Mouse (Mus musculus) kidney, postnatal 14 days (tissue): ENCODE data around the gene Tmem115.

Experiments used
- DNase-seq: peaks from one replicate; pipeline ENCODE4 v3.0.0; 2022; ENCODE audit warnings: mixed read lengths

Tmem115 gene

GRCm38 (mm10) chr9:107521711-107522399 lies 11.9 kb upstream of the Tmem115 start:
- DNase-seq, result no peak

- no peak for DNase-seq
Measured at GRCm38 (mm10) chr9:107522400-107522711, 11.4 kb upstream of the Tmem115 start.

- DNase-seq, result peak; percentile 87
Measured at GRCm38 (mm10) chr9:107526198-107527026, 7.3 kb upstream of the Tmem115 start.

- DNase-seq, result no peak
Measured at GRCm38 (mm10) chr9:107534408-107535202, 860 bp downstream of the Tmem115 start.

- no peak for DNase-seq
Measured at GRCm38 (mm10) chr9:107538231-107538630, 4.5 kb downstream of the Tmem115 start.

DNA sequence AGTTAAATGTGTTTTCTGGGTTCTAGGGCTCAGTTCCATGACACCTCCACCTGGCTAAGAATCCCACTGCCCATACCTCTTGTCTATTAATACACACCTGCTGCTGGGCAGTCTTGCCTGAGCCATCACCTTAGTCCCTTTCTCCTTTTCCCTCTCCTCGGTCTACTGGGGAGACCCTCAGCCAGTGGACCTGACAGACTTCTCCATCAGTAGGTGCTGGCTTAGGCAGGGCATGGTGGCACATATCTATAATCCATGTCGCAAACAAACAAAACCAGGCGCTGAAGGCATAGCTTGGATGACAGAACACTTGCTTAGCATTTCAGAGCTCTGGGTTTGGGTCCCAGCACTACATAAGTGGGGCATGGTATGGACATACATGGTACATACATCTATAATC lies 5.0 kb downstream of the Tmem115 start:
- no peak for DNase-seq

DNA sequence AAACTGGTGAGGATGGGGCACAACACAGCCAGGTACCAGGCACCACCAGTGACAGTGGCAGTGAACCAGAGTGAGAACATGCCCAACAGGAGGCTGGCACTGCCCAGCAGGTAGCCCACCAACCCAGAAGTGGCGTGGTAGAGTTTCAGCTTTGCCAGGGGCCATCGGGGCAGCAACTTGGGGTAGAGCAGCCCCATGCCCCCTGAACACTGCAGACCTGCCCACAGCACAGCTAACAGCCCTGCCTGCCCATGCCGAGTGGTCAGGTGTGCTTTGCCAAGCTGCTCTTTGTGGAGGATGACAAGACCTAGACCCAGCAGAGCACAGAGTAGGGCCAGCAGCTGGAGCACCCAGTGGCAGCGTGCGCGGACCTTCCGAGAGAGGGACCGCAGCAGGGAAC lies 6.2 kb downstream of the Tmem115 start:
- no peak for DNase-seq

DNA sequence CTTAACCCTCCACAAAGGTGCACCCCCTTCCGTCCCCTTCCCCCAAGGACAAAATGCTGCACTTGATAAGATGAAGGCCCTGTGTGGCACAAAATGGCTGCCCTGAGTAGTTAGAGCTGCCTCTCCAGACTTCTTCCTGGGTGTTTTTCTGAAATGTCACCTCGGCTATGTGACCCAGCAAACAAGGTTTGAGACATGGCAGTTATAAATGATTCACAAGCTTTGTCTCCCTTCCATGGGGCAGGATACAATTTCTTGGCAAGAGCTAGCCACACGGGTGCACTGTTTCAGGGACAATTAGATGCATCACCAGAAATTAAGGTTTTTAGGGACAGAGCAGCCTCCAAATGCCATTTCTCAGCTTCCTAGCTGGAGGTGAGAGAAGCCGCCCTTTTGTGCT lies 6.7 kb downstream of the Tmem115 start:
- DNase-seq, result no peak

GRCm38 (mm10) chr9:107541005-107541404 lies 7.3 kb downstream of the Tmem115 start:
- DNase-seq, result no peak

DNA sequence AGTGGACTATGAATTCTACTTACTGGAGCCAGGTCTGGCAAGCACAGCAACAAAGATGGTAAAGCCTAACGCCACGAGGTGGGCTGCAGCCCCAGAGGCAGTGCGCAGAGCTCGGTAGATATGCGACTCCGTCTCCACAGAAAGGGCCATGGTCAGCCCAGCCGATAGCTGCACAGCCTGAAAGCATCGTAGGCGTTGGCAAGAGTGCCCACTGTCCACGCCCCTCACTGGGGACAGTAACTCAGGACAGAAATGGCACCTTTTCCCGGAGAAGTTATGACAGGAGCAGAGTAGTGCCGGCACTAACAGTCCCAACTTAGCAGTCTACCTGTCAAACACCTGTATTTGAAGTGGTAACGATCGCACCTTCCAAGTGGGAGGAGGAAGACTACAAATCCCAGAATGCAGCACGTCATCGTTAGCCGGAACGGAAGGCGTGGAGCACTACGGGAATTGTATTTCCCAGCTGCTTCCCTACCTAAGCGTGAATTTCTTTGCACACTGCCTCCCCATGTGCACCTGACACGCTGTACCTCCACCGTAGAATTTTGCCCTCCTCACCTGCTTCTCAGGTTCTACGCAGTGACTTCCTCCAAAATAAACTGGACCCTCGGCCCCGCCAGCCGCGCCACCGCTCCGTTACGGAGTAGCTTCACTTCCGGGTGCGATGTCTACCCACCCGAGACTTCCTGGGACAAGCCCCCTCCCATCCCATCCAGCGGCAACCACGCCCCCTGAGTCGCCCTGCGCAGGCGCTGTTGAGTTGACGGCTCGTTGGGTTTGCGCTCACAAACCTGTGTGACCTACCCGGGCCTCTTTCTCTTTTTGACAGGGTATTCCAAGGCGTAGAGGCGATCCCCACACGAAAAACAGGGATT lies 8.0 kb downstream of the Tmem115 start, which contains the start of the genes Cyb561d2 and Nprl2:
Gene Cyb561d2, minus strand, starts transcription at position 720 of the 878 bp plus-strand sequence.
Gene Nprl2, plus strand, starts transcription at position 753 of the 878 bp plus-strand sequence.
- DNase-seq, result peak; percentile 96

GRCm38 (mm10) chr9:107542352-107542686 lies 8.6 kb downstream of the Tmem115 start:
- no peak for DNase-seq

GRCm38 (mm10) chr9:107542721-107543120 lies 9.0 kb downstream of the Tmem115 start:
- no peak for DNase-seq

GRCm38 (mm10) chr9:107543299-107543698 lies 9.6 kb downstream of the Tmem115 start:
- DNase-seq, result no peak

- DNase-seq, result no peak
Measured at GRCm38 (mm10) chr9:107544196-107544700, 10.5 kb downstream of the Tmem115 start.

GRCm38 (mm10) chr9:107544729-107545128 lies 11.0 kb downstream of the Tmem115 start:
- no peak for DNase-seq

DNA sequence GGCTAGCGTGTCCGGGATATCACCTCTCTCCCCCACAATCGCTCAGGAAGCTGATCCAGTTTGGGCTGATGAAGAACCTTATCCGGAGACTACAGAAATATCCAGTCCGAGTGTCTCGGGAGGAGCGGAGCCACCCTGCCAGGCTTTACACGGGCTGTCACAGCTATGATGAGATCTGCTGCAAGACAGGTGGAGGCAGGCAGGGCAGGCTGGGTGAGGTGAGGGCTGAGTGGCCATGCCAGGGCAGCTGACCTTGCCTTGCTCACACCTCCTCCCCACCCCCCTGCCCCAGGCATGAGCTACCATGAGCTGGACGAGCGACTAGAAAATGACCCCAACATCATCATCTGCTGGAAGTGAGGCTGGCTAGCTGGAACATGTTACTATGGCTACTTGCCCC lies 11.5 kb downstream of the Tmem115 start:
- DNase-seq, result no peak

DNA sequence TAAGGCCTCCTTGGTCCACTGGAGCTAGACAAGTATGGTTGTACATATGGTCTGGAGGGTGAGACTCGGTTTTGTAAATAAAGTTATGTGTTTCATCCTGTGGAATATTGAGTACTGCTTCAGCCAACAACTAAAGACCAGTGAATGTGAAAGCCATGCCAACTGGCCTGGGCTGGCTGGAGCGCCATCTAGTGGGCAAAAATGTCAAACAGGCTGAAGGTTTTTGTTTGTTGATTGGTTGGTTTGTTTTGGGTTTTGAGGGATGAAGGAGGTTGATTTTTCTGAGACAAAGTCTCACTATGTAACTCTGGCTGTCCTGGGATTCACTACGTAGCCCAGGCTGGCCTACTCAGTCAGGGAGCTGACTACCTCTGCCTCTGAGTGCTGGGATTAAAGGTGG lies 11.9 kb downstream of the Tmem115 start:
- DNase-seq, result peak; percentile 83

DNA sequence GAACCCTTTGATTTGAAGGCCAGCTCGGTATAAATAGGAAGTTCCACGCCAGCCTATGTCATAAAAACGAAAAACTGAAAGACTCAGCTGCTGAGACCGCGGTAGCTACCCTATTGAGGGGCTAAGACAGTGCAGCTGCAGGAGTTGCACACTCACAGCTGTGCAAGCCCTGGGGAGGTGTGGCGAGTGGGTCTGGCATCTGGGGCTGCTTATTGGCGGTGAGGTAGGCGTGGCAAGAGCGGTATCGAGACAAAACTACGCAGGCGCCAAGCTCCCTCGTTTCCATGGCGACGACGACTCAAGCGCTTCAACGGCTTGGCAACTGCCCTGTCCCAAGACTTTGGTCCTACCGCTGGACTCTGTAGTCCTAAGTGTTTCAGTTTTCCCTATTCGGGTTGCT lies 13.3 kb downstream of the Tmem115 start, which contains the start of gene Zmynd10:
Gene Zmynd10, plus strand, starts transcription at position 273 of the 400 bp plus-strand sequence.
- peak; percentile 96 for DNase-seq

GRCm38 (mm10) chr9:107547957-107548356 lies 14.2 kb downstream of the Tmem115 start:
- no peak for DNase-seq

- DNase-seq, result no peak
Measured at GRCm38 (mm10) chr9:107548820-107549219, 15.1 kb downstream of the Tmem115 start.

DNA sequence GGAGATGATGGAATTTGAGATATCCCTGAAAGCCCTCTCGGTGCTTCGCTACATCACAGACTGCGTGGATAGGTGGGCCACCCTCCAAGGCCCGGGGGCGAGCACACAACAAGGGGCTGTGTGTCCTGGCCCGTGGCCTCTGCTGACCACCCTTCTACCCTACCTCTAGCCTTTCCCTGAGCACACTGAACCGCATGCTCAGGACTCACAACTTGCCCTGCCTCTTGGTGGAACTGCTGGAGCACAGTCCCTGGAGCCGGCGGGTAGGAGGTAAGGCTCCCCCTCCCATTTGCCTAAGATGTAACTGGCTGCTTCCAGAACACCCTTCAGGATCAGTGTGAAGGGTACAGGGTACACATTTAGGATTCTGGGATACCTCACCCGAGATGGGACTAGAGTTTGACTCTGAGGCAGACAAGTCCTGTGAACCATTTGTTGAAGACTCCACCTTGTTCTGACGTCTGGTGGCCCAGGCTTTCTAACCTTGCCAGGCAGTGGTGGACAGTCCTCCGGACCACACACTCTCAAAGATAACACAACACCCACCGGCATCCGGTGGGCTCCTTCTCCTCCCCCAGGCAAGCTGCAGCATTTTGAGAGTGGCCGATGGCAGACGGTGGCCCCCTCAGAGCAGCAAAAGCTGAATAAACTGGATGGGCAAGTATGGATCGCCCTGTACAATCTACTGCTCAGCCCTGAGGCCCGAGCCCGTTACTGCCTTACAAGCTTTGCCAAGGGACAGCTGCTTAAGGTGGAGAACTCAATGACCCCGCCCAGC lies 15.7 kb downstream of the Tmem115 start:
- DNase-seq, result no peak
